Comparison of ENCODE assay signal across 21 mouse cellular contexts in genomic region chr6:41256424-41256823, GRCm38 (mm10). TPM values are rescaled to one million over a fixed set of nuclear protein-coding genes. Genes with fewer than 3 reads are reported as not detected.
DNase-seq lines count a peak whose midpoint lies in the region; ATAC-seq lines count a peak whose summit lies in the region.
"Had no signal": no experiment of that assay in that cellular context is flagged by ENCODE, and none has a peak within 500 bp of the region (broad histone marks: within the 10 kb centered on the region; RNA-seq: fewer than 3 reads in every experiment).

No protein-coding gene starts in this region.

- peak; percentile 93 for ATAC-seq in frontal cortex, adult (ENCODE audit: low TSS enrichment)
- ATAC-seq: forebrain, embryonic 13.5 days; forebrain, embryonic 15.5 days had no signal

- DNase-seq in frontal cortex, adult 2 months (ENCODE audit: extremely low spot score in 1 of 2, low spot score in 1 of 2): no peak
- DNase-seq in brain, adult 2 months (ENCODE audit: low read depth, low spot score): peak; percentile 60
- DNase-seq in telencephalon, adult 2 months (ENCODE audit: low read depth, low spot score): peak; percentile 65
- DNase-seq in testis, postnatal 14 days (ENCODE audit: low spot score): no peak
- DNase-seq: adrenal gland, adult 2 months; adrenal gland, postnatal 10 days; adrenal gland, postnatal 25 days; cerebellum, adult 11-12 months; cerebellum, adult 2 months; cerebellum, adult 9-10 months; cerebellum, postnatal 10 days; cerebellum, postnatal 25 days had no signal

RNA-seq across cellular contexts. Expression of gene Try4, which starts 45.6 kb away (rescaled TPM):
- 0.19 TPM in 1 of 2 replicates, not detected in the other for polyA plus RNA-seq in frontal cortex, adult 2 months (2012; rRNA removed)
- polyA plus RNA-seq: adrenal gland, adult 2 months; C2C12; cerebellum, adult 2 months; cortical plate, adult 2 months; embryonic facial prominence, embryonic 10.5 days; embryonic facial prominence, embryonic 12.5 days; embryonic facial prominence, embryonic 14.5 days; forebrain, embryonic 11.5 days; forebrain, embryonic 13.5 days; forebrain, embryonic 15.5 days had no signal

Comparison
In these comparisons a context has a peak if more than half of its experiments do, and no peak if none do; other contexts are left out.
1. DNase-seq: peak in brain, adult 2 months (single experiment) and telencephalon, adult 2 months (single experiment); none in frontal cortex, adult 2 months (0 of 2) and testis, postnatal 14 days (single experiment).